Mouse (Mus musculus): ENCODE data around the gene Arid1b.
A peak's percentile ranks its signal among the peaks of the same experiment; 100 is the strongest.

The Arid1b gene

GRCm38 (mm10) chr17:5189551-5190351 is 195.6 kb downstream of the Arid1b start:
- DNase-seq (ENCODE audit: low spot score), result peak; percentile 95

DNA sequence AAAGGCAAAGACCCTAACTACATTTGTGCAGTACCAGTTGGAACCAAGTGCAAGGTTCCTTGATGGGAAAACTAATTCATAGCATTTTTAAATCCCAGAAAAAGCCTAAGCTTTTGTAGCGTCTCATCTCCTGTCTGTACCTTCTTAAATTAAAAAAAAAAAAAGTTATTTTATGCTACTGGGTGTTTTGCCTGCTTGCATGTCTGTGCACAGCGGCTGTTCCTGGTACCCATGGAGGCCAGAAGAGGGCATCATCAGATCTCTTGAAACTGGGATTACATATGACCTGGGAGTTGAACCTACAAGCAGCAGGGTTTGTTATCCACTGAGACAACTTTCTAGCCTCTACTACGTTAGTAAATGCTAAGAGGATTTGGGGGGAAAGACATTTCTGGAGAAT is 196.2 kb downstream of the Arid1b start:
- DNase-seq (ENCODE audit: low spot score), result no peak

GRCm38 (mm10) chr17:5194157-5194916 is 200.2 kb downstream of the Arid1b start:
- no peak for DNase-seq (ENCODE audit: low spot score)

- peak; percentile 52 for DNase-seq (ENCODE audit: low spot score)
Observed at GRCm38 (mm10) chr17:5195397-5195796, 201.3 kb downstream of the Arid1b start.

- no peak for DNase-seq (ENCODE audit: low spot score)
Observed at GRCm38 (mm10) chr17:5196005-5196404, 201.9 kb downstream of the Arid1b start.

DNA sequence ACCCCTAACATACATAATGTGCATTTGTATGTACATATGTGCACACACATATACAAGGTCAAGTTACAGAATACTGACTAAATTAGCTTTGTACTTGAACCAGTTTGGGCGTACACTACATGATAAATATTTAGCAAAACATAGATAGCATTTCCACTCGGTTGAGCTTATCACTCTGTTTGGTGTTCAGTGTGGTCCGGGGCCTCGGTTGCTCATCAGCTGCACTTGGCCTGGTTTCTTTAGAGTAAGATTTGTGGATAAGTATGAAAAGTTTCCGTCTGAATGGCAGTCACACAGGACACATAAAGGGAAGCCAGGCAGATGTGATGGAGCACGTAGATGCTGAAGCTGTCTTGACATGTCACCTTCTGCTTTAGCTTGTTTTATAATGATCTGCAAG is 202.4 kb downstream of the Arid1b start:
- DNase-seq (ENCODE audit: low spot score), result no peak

DNA sequence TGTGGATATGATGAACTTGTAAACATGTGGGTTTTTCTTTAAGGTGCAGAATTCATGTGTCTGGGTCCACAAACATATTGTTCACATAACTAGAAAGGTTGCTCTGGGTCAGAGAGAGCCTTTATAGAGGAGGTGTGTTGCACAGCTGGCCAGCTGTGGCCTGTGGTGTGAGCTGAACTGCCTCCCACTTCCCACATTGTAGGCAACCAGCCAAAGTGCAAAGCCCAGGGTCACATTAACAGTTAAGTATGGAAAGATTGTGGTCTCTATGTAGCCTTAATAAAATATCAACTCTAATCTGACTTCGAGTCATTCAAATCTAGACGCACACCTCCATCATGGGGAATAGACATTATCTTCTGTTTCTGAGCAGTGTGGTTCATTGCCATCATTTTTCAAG is 203.0 kb downstream of the Arid1b start:
- no peak for DNase-seq (ENCODE audit: low spot score)

DNA sequence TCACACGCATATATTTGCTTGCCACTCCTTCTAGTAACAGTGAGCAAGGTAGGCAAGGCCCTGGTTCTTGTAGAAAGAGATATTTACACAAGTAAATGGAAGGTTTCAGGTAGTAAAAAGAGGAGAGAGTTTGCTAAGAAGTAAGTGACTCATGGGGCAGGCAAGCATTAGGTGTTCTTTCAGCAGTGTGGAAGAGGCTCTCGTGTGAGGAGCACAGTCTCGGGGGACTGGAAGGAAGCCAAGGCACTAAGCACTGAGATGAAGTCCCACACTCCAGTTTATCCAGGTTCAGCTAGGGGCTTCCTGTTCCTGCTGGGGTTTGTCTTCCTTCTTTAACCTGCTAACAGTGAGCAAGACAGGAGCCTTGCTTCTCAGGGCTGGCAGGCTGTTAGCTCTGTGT is 203.6 kb downstream of the Arid1b start:
- DNase-seq (ENCODE audit: low spot score), result no peak

- DNase-seq (ENCODE audit: low spot score), result no peak
Observed at GRCm38 (mm10) chr17:5198252-5198651, 204.1 kb downstream of the Arid1b start.

GRCm38 (mm10) chr17:5198811-5199210 is 204.7 kb downstream of the Arid1b start:
- no peak for DNase-seq (ENCODE audit: low spot score)

GRCm38 (mm10) chr17:5200638-5201037 is 206.5 kb downstream of the Arid1b start:
- DNase-seq (ENCODE audit: low spot score), result no peak

GRCm38 (mm10) chr17:5201859-5202598 is 207.9 kb downstream of the Arid1b start:
- peak; percentile 87 for DNase-seq (ENCODE audit: low spot score)

DNA sequence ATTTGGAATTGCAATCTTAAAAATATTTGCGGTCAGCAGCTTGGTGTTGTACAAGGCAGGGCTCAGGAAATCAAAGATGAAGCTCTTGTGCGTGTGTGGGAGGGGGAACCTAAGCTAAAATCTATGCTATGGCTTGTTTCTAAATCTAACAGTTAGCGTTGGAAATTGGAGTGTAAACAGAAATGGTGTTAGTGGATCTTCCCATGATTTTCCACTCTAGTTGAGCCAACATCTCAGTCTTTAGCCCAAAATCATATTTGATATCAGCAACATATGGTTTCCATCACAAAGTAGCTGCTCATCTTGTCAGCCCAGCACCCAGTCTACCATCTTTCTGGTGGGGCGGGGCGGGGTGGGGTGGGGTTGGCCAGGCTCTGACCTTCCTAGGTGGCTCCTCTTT is 208.6 kb downstream of the Arid1b start:
- no peak for DNase-seq (ENCODE audit: low spot score)

DNA sequence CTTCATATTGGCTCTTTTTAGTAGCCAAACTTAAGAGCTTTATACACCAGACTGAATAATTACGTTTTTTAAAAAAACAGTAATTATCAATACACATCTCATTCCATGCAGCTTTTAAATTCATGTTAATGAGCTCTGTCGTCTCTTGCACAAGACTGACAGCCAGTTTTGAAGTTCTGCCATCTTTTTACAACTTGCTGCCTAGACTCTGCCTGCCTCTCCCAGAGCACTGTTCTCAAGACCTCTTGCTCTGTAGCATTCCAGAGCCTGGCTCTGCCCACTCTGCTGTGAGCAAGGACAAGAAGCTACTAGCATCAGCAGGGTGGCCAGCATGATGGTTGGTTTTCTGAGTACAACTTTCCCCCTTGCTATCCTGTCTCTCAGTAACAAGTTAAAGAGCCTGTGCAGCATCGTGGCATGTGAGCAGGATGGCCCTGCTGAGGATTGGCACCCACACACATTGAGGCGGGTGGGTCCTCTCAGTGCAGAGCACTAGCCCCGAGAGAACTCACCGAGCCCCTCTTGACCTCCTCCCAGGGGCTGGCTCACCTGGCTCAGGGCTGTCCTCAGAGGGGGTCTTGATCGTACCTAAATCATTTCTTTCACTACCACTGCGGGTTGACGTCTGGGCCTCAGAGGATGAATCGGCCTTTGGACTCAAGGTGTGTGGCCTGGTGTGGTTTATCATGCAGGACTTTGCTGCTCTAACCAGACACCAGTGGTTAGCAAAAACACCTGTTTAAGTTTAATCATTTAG is 209.4 kb downstream of the Arid1b start:
- DNase-seq (ENCODE audit: low spot score), result no peak

GRCm38 (mm10) chr17:5204103-5204665 is 210.1 kb downstream of the Arid1b start:
- DNase-seq (ENCODE audit: low spot score), result no peak

DNA sequence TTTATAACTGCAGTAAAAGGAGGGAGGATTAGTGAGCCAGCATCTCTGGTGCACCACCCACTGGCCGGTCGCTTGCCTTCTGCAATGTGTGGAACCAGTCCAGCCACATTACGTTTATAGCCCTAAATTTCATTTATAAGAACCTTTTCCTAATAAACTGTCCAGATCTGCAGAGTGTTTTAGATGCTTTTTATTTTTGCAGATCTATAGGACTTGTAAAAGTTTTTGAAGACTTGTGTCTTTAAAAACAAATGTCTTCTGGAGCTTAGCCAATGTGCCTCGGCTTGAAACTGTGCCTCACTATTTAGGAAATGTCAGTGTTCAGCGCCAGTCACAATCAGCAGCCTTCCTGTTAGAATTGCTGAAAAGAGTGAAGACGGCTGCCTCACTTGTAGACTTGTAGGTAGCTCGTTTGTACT is 211.0 kb downstream of the Arid1b start:
- DNase-seq (ENCODE audit: low spot score), result no peak

DNA sequence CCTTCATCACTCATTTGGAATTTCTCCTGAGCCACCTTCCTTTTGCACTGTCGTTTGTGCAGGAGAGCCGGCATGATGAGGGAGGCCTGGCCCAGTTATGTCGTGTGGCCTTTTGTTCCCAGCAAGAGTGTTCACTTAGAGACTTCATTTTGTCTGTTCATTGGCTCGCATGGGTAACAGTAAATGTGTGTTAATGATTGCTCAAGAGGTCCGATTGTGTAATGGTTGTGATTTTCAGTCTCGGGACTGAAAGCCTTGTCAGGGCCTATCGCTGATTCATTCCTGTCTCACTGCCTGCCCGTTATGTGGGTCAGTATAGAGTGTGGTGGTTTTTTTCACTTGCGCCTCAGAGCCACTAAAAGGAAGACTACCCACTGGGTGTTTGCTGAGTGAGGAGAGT is 212.6 kb downstream of the Arid1b start:
- DNase-seq (ENCODE audit: low spot score), result peak; percentile 88

GRCm38 (mm10) chr17:5207881-5208280 is 213.7 kb downstream of the Arid1b start:
- DNase-seq (ENCODE audit: low spot score), result no peak

DNA sequence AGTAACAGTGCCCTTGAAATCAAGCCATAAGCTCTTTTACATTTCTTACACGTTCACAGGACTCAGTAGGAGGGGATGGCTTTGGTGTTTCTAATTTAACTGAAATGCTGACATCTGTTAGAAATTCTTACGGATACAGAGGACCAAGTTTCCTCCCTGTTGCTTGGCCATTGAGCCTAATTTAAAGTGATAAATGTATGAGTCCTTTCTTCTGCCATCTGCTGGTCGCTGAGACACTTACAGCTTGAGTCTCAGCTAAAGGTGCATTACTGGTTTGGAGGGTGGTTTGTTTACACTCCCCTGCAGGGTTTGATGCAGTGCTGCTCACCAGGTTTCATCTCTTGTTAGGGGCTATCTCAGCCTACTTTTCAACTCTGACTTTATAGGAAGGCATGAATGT is 214.2 kb downstream of the Arid1b start:
- no peak for DNase-seq (ENCODE audit: low spot score)

DNA sequence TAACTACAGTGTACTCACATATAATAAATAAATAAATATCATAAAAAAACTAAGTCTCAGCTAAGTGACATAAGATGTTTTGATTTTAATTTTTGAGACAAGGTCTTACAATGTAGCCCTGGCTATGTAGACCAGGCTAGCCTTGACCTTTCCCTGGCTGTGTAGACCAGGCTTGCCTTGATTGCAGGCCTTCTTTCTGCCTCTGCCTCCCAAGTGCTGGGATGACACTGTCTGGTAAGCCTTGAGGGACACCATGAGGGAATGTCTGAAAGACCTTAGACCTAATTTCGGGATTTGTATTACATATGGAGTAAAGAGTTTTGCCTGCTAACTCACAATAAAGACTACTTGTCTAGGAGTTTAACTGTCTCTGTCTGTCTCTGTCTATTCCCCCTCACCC is 214.9 kb downstream of the Arid1b start:
- no peak for DNase-seq (ENCODE audit: low spot score)

DNA sequence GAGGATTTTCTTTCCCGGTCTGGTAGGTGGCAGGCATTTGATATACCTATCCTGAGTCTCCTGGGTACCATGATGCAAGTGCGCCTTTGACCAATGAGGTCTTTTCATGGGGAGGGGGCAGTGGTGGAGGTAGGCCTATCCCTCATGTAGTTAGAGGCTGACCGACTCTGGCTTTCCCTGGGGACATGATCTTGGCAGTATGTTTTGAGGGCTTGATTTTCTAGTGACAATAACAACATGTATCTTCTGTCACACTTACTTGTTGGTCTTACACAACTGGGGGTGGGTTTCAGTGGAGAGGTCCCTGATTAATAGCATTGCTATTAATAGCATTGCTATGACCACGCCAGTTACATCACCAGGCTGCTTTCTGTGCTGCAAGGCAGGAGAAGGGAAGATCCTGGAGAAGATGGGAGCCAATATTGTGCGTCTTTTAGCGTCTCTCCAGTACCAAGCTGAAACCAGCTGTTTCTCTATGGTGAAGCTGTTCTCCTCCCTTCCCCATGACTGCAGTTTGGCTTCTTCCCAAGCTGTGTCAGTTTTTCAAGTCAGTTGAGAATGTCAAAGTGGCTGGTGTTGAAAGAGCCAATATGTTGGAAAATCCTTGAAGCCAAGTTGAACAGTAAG is 216.1 kb downstream of the Arid1b start:
- DNase-seq (ENCODE audit: low spot score), result peak; percentile 73
